11 mouse cellular contexts compared by ENCODE assay signal in the genomic region with DNA sequence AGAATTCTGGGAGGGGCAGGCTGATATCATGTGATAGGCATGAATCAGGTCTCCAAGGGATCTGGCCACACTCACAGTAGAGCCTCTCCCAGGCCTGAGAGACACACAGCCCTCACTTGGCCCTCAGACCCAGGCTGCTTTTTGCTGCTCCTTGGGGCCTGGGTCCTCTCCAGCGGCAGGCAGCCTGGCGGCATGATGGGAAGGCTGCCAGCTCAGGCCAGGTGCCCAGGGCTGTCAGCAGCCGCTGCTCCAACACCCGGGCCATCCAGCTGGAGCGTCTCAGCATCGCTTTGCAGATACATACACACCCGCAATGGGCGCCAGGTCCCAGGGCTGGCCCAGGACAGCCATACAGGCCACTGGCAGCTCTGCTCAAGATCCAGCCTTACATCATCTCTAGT. TPM values are rescaled to one million over a fixed set of nuclear protein-coding genes. Genes with fewer than 3 reads are reported as not detected.
DNase-seq lines count a peak whose midpoint lies in the region; ATAC-seq lines count a peak whose summit lies in the region.
"Had no signal": no experiment of that assay in that cellular context is flagged by ENCODE, and none has a peak within 500 bp of the region (broad histone marks: within the 10 kb centered on the region; RNA-seq: fewer than 3 reads in every experiment).

No protein-coding gene starts in this region.

- H3K27ac ChIP-seq in hindbrain, embryonic 16.5 days (ENCODE audit: low read depth, low read length), result no peak overlapping the region
- no peak overlapping the region; the same call in 1 of the 2 replicates for H3K27ac ChIP-seq in hindbrain, embryonic 10.5 days
- peak overlapping the region; percentile 76 for H3K27ac ChIP-seq in lung, embryonic 15.5 days

- no peak overlapping the region for H3K4me2 ChIP-seq in hindbrain, embryonic 16.5 days (ENCODE audit: low read length)
- no peak overlapping the region for H3K4me2 ChIP-seq in lung, embryonic 15.5 days

- intact Hi-C loops in left cerebral cortex, postnatal 36 days (cut with DNase I), result loop anchor here (5.0 kb wide), 2 partner anchors 78 to 112 kb away; no protein-coding TSS in a partner anchor

- H3K4me1 ChIP-seq in hindbrain, embryonic 16.5 days (ENCODE audit: control insufficient read depth, insufficient read depth, low read depth, low read length), result peaks cover 21% of the 10 kb centered on the region
- peaks cover 33% of the 10 kb centered on the region for H3K4me1 ChIP-seq in hindbrain, embryonic 10.5 days (replicated peaks)
- peaks cover 42% of the 10 kb centered on the region for H3K4me1 ChIP-seq in lung, embryonic 15.5 days

- DNase-seq in hindbrain, embryonic 10.5 days (ENCODE audit: low spot score), result no peak
- peak; percentile 65 for DNase-seq in adipocyte (ENCODE audit: low spot score)
- DNase-seq in heart, adult 18-20 months, result peak; percentile 76 to 88
- no peak for DNase-seq in spleen, adult 12 weeks (ENCODE audit: low spot score)
- no peak for DNase-seq in kidney, adult 8-10 months
- no peak for DNase-seq in left cerebral cortex, postnatal 36 days (ENCODE audit: low spot score in 2 of 2)

- 0 out of 2 replicates have a peak overlapping the region, but pooled peaks have one; percentile 10 for H3K9ac ChIP-seq in hindbrain, embryonic 16.5 days (ENCODE audit: low read depth, low read length)
- no peak overlapping the region for H3K9ac ChIP-seq in lung, embryonic 15.5 days

- ATAC-seq in hindbrain, embryonic 16.5 days, result peak; percentile 62
- ATAC-seq in lung, embryonic 15.5 days (ENCODE audit: borderline replicate concordance, extremely low read depth, low FRiP score, low TSS enrichment), result peak; percentile 87

- WGBS in hindbrain, embryonic 16.5 days, result 46% methylated on average over 8 of the region's 8 CpGs
- WGBS in hindbrain, embryonic 10.5 days, result 91% methylated on average over 8 of the region's 8 CpGs
- 42% methylated on average over 8 of the region's 8 CpGs for WGBS in lung, embryonic 15.5 days

- no peaks in the 10 kb centered on the region for H3K9me3 ChIP-seq in hindbrain, embryonic 16.5 days (ENCODE audit: control insufficient read depth, low read length)
- peaks cover 3% of the 10 kb centered on the region; the same call in 1 of the 2 replicates for H3K9me3 ChIP-seq in hindbrain, embryonic 10.5 days
- no peaks in the 10 kb centered on the region for H3K9me3 ChIP-seq in lung, embryonic 15.5 days

- no peaks in the 10 kb centered on the region for H3K36me3 ChIP-seq in hindbrain, embryonic 16.5 days (ENCODE audit: control insufficient read depth, insufficient read depth, low read length)
- no peaks in the 10 kb centered on the region for H3K36me3 ChIP-seq in hindbrain, embryonic 10.5 days
- no peaks in the 10 kb centered on the region for H3K36me3 ChIP-seq in lung, embryonic 15.5 days

- no peaks in the 10 kb centered on the region; the same call in 1 of the 2 replicates for H3K27me3 ChIP-seq in hindbrain, embryonic 16.5 days (replicated peaks; ENCODE audit: control insufficient read depth, insufficient read depth, low read length)
- H3K27me3 ChIP-seq in hindbrain, embryonic 10.5 days (ENCODE audit: insufficient read depth, poor library complexity, severe bottlenecking), result peaks cover 19% of the 10 kb centered on the region
- H3K27me3 ChIP-seq in lung, embryonic 15.5 days, result no peaks in the 10 kb centered on the region

- H3K4me3 ChIP-seq in hindbrain, embryonic 16.5 days (ENCODE audit: low read length), result no peak overlapping the region
- H3K4me3 ChIP-seq in hindbrain, embryonic 10.5 days, result no peak overlapping the region
- no peak overlapping the region for H3K4me3 ChIP-seq in lung, embryonic 15.5 days

RNA-seq across cellular contexts. Expression of a gene that starts 22.1 kb away (rescaled TPM):
- polyA plus RNA-seq in hindbrain, embryonic 16.5 days (2015; fragmentation: Nextera tagmentation; extraction: Ambion mirVana), result 10.2 and 10.3 TPM in 2 replicates
- 0.26 TPM in 2 replicates for polyA plus RNA-seq in hindbrain, embryonic 10.5 days (2016; fragmentation: Nextera tagmentation; extraction: Ambion mirVana)
- under 1 TPM; 0.37 to 0.39 TPM for total RNA-seq in heart, adult 18-20 months (2021)
- polyA plus RNA-seq in lung, embryonic 15.5 days (2015; fragmentation: Nextera tagmentation; extraction: Ambion mirVana), result 0.69 and 0.70 TPM in 2 replicates
- 100 to 1,000 TPM; 112 to 122 TPM for total RNA-seq in left cerebral cortex, postnatal 36 days (2021)
- total RNA-seq: liver, adult 2 months; MEL had no signal
- polyA plus RNA-seq: liver, adult 2 months had no signal

RNA-seq across cellular contexts. Expression of a gene that starts 41.1 kb away (rescaled TPM):
- 9.6 and 11.8 TPM in 2 replicates for polyA plus RNA-seq in hindbrain, embryonic 16.5 days (2015; fragmentation: Nextera tagmentation; extraction: Ambion mirVana)
- 4.0 and 7.0 TPM in 2 replicates for polyA plus RNA-seq in hindbrain, embryonic 10.5 days (2016; fragmentation: Nextera tagmentation; extraction: Ambion mirVana)
- total RNA-seq in heart, adult 18-20 months (2021), result 10 to 100 TPM in 1 of 2 experiments, 1 to 10 TPM in 1; 4.5 to 10.1 TPM
- 20.5 and 27.4 TPM in 2 replicates for polyA plus RNA-seq in lung, embryonic 15.5 days (2015; fragmentation: Nextera tagmentation; extraction: Ambion mirVana)
- total RNA-seq in left cerebral cortex, postnatal 36 days (2021), result 10 to 100 TPM; 22.0 to 22.2 TPM
- total RNA-seq: MEL had no signal

RNA-seq across cellular contexts. Expression of a gene that starts 44.8 kb away (rescaled TPM):
- polyA plus RNA-seq in hindbrain, embryonic 16.5 days (2015; fragmentation: Nextera tagmentation; extraction: Ambion mirVana), result 4.9 and 5.8 TPM in 2 replicates
- polyA plus RNA-seq in hindbrain, embryonic 10.5 days (2016; fragmentation: Nextera tagmentation; extraction: Ambion mirVana), result 4.3 and 4.9 TPM in 2 replicates
- 1 to 10 TPM; 1.6 to 1.7 TPM for total RNA-seq in heart, adult 18-20 months (2021)
- polyA plus RNA-seq in lung, embryonic 15.5 days (2015; fragmentation: Nextera tagmentation; extraction: Ambion mirVana), result 0.34 and 2.4 TPM in 2 replicates
- total RNA-seq in left cerebral cortex, postnatal 36 days (2021), result under 1 TPM; 0.41 to 0.44 TPM
- total RNA-seq: MEL had no signal
- polyA plus RNA-seq: liver, adult 2 months had no signal

RNA-seq across cellular contexts. Expression of a gene that starts 48.3 kb away (rescaled TPM):
- polyA plus RNA-seq in hindbrain, embryonic 16.5 days (2015; fragmentation: Nextera tagmentation; extraction: Ambion mirVana), result 0.21 and 3.5 TPM in 2 replicates
- 0.11 and 0.29 TPM in 2 replicates for polyA plus RNA-seq in hindbrain, embryonic 10.5 days (2016; fragmentation: Nextera tagmentation; extraction: Ambion mirVana)
- not detected for total RNA-seq in heart, adult 18-20 months (2021)
- polyA plus RNA-seq in lung, embryonic 15.5 days (2015; fragmentation: Nextera tagmentation; extraction: Ambion mirVana), result 0.49 and 0.76 TPM in 2 replicates
- under 1 TPM in 1 of 2 experiments, not detected in 1; 0.44 TPM for total RNA-seq in left cerebral cortex, postnatal 36 days (2021)
- total RNA-seq: liver, adult 2 months; MEL had no signal
- polyA plus RNA-seq: liver, adult 2 months; small intestine, adult 2 months had no signal

Comparison
In these comparisons a context has a peak if more than half of its experiments do, and no peak if none do; other contexts are left out.
1. DNase-seq: peak in adipocyte (single experiment) and heart, adult 18-20 months (2 of 2); none in hindbrain, embryonic 10.5 days (single experiment), spleen, adult 12 weeks (single experiment), kidney, adult 8-10 months (0 of 2) and left cerebral cortex, postnatal 36 days (0 of 2).